Mouse (Mus musculus) G1E-ER4 (cell line): ENCODE data around the gene A430078G23Rik. TPM values are rescaled to one million over a fixed set of nuclear protein-coding genes. Genes with fewer than 3 reads are reported as not detected.

Experiments
- GATA1 ChIP-seq: IDR thresholded peaks from one replicate; pipeline ENCODE4 v1.8.0; 2012; ENCODE audit warnings: low read length, inconsistent platforms
- polyA plus RNA-seq: library from polyadenylated mRNA; stranded (reverse); fragments of >175 nt; gene quantifications from 2 replicates; pipeline ENCODE4 v1.2.3, GENCODE M21; 2012

The A430078G23Rik gene
- polyA plus RNA-seq, result not detected in 2 replicates

- TF ChIP-seq GATA1, result no peak
Observed at GRCm38 (mm10) chr8:3353189-3353810, at the start of gene A430078G23Rik. TSS of gene A430078G23Rik (plus strand) at chr8:3353415.

- TF ChIP-seq GATA1, result no peak
Observed at GRCm38 (mm10) chr8:3309636-3310035, 43.6 kb upstream of the A430078G23Rik start.

- no peak for TF ChIP-seq GATA1
Observed at GRCm38 (mm10) chr8:3311482-3311881, 41.7 kb upstream of the A430078G23Rik start.

- TF ChIP-seq GATA1, result no peak
Observed at GRCm38 (mm10) chr8:3313843-3314242, 39.4 kb upstream of the A430078G23Rik start.

GRCm38 (mm10) chr8:3314345-3314744 lies 38.9 kb upstream of the A430078G23Rik start:
- TF ChIP-seq GATA1, result no peak

- no peak for TF ChIP-seq GATA1
Observed at GRCm38 (mm10) chr8:3316585-3316984, 36.6 kb upstream of the A430078G23Rik start.

- TF ChIP-seq GATA1, result no peak
Observed at GRCm38 (mm10) chr8:3324253-3324652, 29.0 kb upstream of the A430078G23Rik start.

- TF ChIP-seq GATA1, result no peak
Observed at GRCm38 (mm10) chr8:3327056-3327455, 26.2 kb upstream of the A430078G23Rik start.

- no peak for TF ChIP-seq GATA1
Observed at GRCm38 (mm10) chr8:3327538-3328245, 25.5 kb upstream of the A430078G23Rik start.

GRCm38 (mm10) chr8:3330662-3331061 lies 22.6 kb upstream of the A430078G23Rik start:
- no peak for TF ChIP-seq GATA1

- no peak for TF ChIP-seq GATA1
Observed at GRCm38 (mm10) chr8:3331692-3332091, 21.5 kb upstream of the A430078G23Rik start.

- TF ChIP-seq GATA1, result no peak
Observed at GRCm38 (mm10) chr8:3335881-3336280, 17.3 kb upstream of the A430078G23Rik start.

- no peak for TF ChIP-seq GATA1
Observed at GRCm38 (mm10) chr8:3336658-3337524, 16.3 kb upstream of the A430078G23Rik start.

GRCm38 (mm10) chr8:3337971-3338370 lies 15.2 kb upstream of the A430078G23Rik start:
- TF ChIP-seq GATA1, result no peak

- TF ChIP-seq GATA1, result no peak
Observed at GRCm38 (mm10) chr8:3345337-3345736, 7.9 kb upstream of the A430078G23Rik start.
